Mouse (Mus musculus) frontal cortex, adult (tissue): ENCODE data around the gene Jhy.
A peak's percentile ranks its signal among the peaks of the same experiment; 100 is the strongest.

Source experiments
- ATAC-seq: cut with Nextera tagmentation; 2 replicates; pipeline ENCODE4 v1.9.2; 2017; ENCODE audit warnings: mild to moderate bottlenecking, moderate library complexity, mixed read lengths; ENCODE audit not compliant: low TSS enrichment

Gene Jhy

GRCm38 (mm10) chr9:40858461-40859160 lies 105.3 kb downstream of the Jhy start:
- 0 out of 2 replicates have a peak, but pooled peaks have one; percentile 44 for ATAC-seq

GRCm38 (mm10) chr9:40851515-40851914 lies 112.4 kb downstream of the Jhy start:
- ATAC-seq = no peak
